Mouse (Mus musculus) ES-E14 (cell line): ENCODE results near the gene Osbpl8.

ENCODE experiments used
- CHD2 ChIP-seq: IDR thresholded peaks from 2 replicates; pipeline ENCODE4 v1.6.1; 2014; ENCODE audit warnings: mild to moderate bottlenecking, low read depth, low read length, inconsistent platforms
- HCFC1 ChIP-seq: IDR thresholded peaks from 2 replicates; pipeline ENCODE4 v1.6.1; 2012; ENCODE audit warnings: low read length, inconsistent platforms, borderline replicate concordance; ENCODE audit not compliant: insufficient read depth
- ZC3H11A ChIP-seq: IDR thresholded peaks from 2 replicates; pipeline ENCODE4 v1.6.1; 2012; ENCODE audit warnings: low read depth, mild to moderate bottlenecking, inconsistent platforms, low read length, borderline replicate concordance
- ZNF384 ChIP-seq: IDR thresholded peaks from 2 replicates; pipeline ENCODE4 v1.6.1; 2012; ENCODE audit warnings: low read depth, low read length, inconsistent platforms

DNA sequence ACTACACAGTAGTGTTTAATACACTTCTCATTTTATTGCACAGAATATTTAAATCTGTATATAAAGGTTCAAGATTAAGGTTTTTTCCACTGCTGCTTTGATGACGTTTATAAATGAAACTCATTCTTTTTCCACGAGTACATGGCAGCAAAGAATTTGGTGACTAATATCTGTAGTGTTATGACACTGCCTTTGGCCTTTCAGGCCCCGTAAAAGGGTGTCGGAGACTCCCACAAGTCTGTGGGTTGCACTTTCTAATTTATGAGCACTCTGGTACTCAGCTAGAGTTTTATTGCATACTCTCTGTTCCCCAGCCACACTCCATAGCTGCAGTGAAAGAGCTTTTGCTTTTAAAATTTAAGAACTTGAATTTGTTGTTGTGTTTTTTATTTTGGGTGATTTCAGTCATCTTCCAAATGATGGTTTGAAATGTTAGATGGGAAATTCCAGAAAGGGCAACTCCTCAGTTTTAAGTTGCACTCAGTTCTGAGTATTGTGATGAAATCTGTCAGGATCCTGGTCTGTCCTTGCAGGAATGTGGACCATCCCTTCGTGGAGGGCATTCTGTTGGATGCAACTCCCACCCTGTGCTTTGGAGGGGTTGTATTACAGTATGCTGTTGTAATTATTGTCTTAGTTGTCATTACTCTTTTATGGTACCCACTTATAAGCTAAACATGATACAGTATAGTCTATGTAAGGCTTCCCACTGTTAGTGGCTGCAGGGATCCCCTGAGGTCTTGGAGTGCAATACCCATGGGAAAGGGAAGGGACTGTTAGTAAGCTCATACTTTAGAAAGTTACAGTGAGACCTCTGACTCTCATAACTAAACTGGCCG, 70.1 kb downstream of the Osbpl8 start:
- no peak for TF ChIP-seq ZC3H11A
- TF ChIP-seq CHD2: no peak
- no peak for TF ChIP-seq HCFC1
- no peak for TF ChIP-seq ZNF384
